31 mouse cellular contexts compared by ENCODE assay signal in the genomic region with DNA sequence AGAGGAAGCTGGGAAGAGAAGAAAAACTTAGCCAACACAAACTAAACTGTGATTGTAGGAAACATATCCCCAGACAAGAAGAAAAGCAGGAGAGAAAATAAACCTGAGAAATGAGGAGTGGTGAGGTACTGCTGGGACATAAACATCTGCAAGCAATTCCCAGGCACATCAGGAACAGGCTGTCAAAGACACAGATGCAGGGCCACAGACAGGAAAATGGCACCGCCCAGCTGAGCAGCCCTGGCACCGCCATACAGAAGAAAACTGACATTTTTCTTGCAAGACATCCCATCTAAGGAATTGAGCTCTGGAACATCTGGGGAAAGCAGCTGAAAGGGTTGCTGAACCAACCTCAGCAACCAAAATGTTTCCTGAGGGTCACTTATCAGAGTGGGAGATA. TPM values are rescaled to one million over a fixed set of nuclear protein-coding genes. Genes with fewer than 3 reads are reported as not detected.
DNase-seq lines count a peak whose midpoint lies in the region; ATAC-seq lines count a peak whose summit lies in the region.
"Had no signal": no experiment of that assay in that cellular context is flagged by ENCODE, and none has a peak within 500 bp of the region (broad histone marks: within the 10 kb centered on the region; RNA-seq: fewer than 3 reads in every experiment).

No protein-coding gene starts in this region.

- no peaks in the 10 kb centered on the region for H3K36me3 ChIP-seq in kidney, embryonic 16.5 days (ENCODE audit: insufficient read depth, low read length)
- H3K36me3 ChIP-seq: embryonic facial prominence, embryonic 12.5 days; heart, embryonic 10.5 days; heart, embryonic 15.5 days; hindbrain, embryonic 13.5 days; limb, embryonic 15.5 days; liver, embryonic 13.5 days had no signal

- H3K9ac ChIP-seq in kidney, embryonic 16.5 days (replicated peaks; ENCODE audit: low read length) = no peak overlapping the region
- H3K9ac ChIP-seq: embryonic facial prominence, embryonic 12.5 days; heart, embryonic 15.5 days; hindbrain, embryonic 13.5 days; limb, embryonic 15.5 days; liver, embryonic 13.5 days had no signal

- no peaks in the 10 kb centered on the region for H3K27me3 ChIP-seq in kidney, embryonic 16.5 days (ENCODE audit: insufficient read depth, low read length)
- H3K27me3 ChIP-seq: CH12.LX; embryonic facial prominence, embryonic 12.5 days; heart, embryonic 15.5 days; hindbrain, embryonic 13.5 days; limb, embryonic 15.5 days; liver, embryonic 13.5 days had no signal

- peak; percentile 7 for DNase-seq in kidney, postnatal 14 days
- DNase-seq in embryo, embryonic 11 days = peak; percentile 42
- peak; percentile 39 for DNase-seq in forelimb bud, embryonic 11.5 days (ENCODE audit: low read depth, low spot score)
- no peak for DNase-seq in left cerebral cortex, postnatal 36 days (ENCODE audit: low spot score in 2 of 2)
- DNase-seq in yolk sac, embryonic 10.5 days (ENCODE audit: low spot score) = no peak
- DNase-seq in thymus, postnatal 10 days (ENCODE audit: low spot score in 2 of 2) = no peak
- DNase-seq: adrenal gland, adult 2 months; cerebellum, adult 8-10 months; cerebellum, postnatal 36 days; heart, adult 11 months; kidney, adult 8-10 months; kidney, postnatal 10 days; liver, embryonic 13.5 days; lung, adult 18-20 months; midbrain, embryonic 14.5 days; right cerebral cortex, adult 18-20 months; right cerebral cortex, postnatal 4 days had no signal

- no peak overlapping the region for H3K27ac ChIP-seq in kidney, embryonic 16.5 days (ENCODE audit: low read length)
- H3K27ac ChIP-seq: embryonic facial prominence, embryonic 12.5 days; heart, embryonic 10.5 days; heart, embryonic 15.5 days; hindbrain, embryonic 13.5 days; left cerebral cortex, adult 2 months; limb, embryonic 15.5 days; liver, embryonic 13.5 days; macrophage had no signal

- no peak for ATAC-seq in kidney, embryonic 16.5 days (ENCODE audit: low FRiP score, low TSS enrichment)
- ATAC-seq: activated CD4-positive, CD25-positive, alpha-beta regulatory T cell, adult 4 months; forebrain, embryonic 16.5 days; intestine, embryonic 16.5 days; lung, postnatal 0 days had no signal

- intact Hi-C loops in left cerebral cortex, postnatal 36 days (cut with DNase I) = no loop called here

- 75% methylated on average over 2 of the region's 2 CpGs for WGBS in kidney, embryonic 16.5 days

- no peak overlapping the region for H3K4me2 ChIP-seq in kidney, embryonic 16.5 days (replicated peaks; ENCODE audit: low read depth, low read length)
- H3K4me2 ChIP-seq: embryonic facial prominence, embryonic 12.5 days; heart, embryonic 15.5 days; hindbrain, embryonic 13.5 days; limb, embryonic 15.5 days; liver, embryonic 13.5 days had no signal

- H3K4me3 ChIP-seq in kidney, embryonic 16.5 days (ENCODE audit: low read length) = no peak overlapping the region
- H3K4me3 ChIP-seq: embryonic facial prominence, embryonic 12.5 days; erythroblast, embryonic 14.5 days; heart, embryonic 10.5 days; heart, embryonic 15.5 days; hindbrain, embryonic 13.5 days; left cerebral cortex, adult 2 months; limb, embryonic 15.5 days; liver, embryonic 13.5 days had no signal

- H3K4me1 ChIP-seq in kidney, embryonic 16.5 days (ENCODE audit: insufficient read depth, low read length) = no peaks in the 10 kb centered on the region
- H3K4me1 ChIP-seq: embryonic facial prominence, embryonic 12.5 days; heart, embryonic 10.5 days; heart, embryonic 15.5 days; hindbrain, embryonic 13.5 days; limb, embryonic 15.5 days; liver, embryonic 13.5 days had no signal

- H3K9me3 ChIP-seq in kidney, embryonic 16.5 days (ENCODE audit: low read length) = 0 out of 2 replicates have a peak, but pooled peaks cover 2% of the 10 kb centered on the region
- H3K9me3 ChIP-seq: embryonic facial prominence, embryonic 12.5 days; heart, embryonic 10.5 days; heart, embryonic 15.5 days; hindbrain, embryonic 13.5 days; limb, embryonic 15.5 days; liver, embryonic 13.5 days had no signal

RNA-seq across cellular contexts. Expression of a gene that starts 30.4 kb away (rescaled TPM):
- 24.0 and 26.6 TPM in 2 replicates for polyA plus RNA-seq in kidney, embryonic 16.5 days (2015; fragmentation: Nextera tagmentation; extraction: Ambion mirVana)
- 10 to 100 TPM; 30.6 to 37.7 TPM for total RNA-seq in left cerebral cortex, postnatal 36 days (2021)

Comparison
In these comparisons a context has a peak if more than half of its experiments do, and no peak if none do; other contexts are left out.
1. DNase-seq: peak in kidney, postnatal 14 days (single experiment), embryo, embryonic 11 days (single experiment) and forelimb bud, embryonic 11.5 days (single experiment); none in left cerebral cortex, postnatal 36 days (0 of 2), yolk sac, embryonic 10.5 days (single experiment) and thymus, postnatal 10 days (0 of 2).